Mouse (Mus musculus): ENCODE measurements around the gene H1foo. TPM values are rescaled to one million over a fixed set of nuclear protein-coding genes. Genes with fewer than 3 reads are reported as not detected.

The H1foo gene
- polyA plus RNA-seq, 1 experiment from 2014 or later, result not detected

- WGBS, result 85% methylated on average over 15 of the region's 15 CpGs
- peaks cover 60% of the 10 kb centered on the region for H3K4me1 ChIP-seq (replicated peaks)
- H3K9ac ChIP-seq, result no peak overlapping the region
- no peaks in the 10 kb centered on the region for H3K9me3 ChIP-seq (replicated peaks)
- H3K4me3 ChIP-seq, result no peak overlapping the region
- no peak overlapping the region for H3K27ac ChIP-seq
- H3K4me2 ChIP-seq, result no peak overlapping the region
- no peak for ATAC-seq (replicated peaks; ENCODE audit: insufficient number of reproducible peaks, insufficient read depth, low FRiP score, low read depth)
- 0 out of 2 replicates have a peak, but pooled peaks cover 15% of the 10 kb centered on the region for H3K36me3 ChIP-seq
- no peaks in the 10 kb centered on the region for H3K27me3 ChIP-seq
Observed at GRCm38 (mm10) chr6:115973139-115973875, 28.6 kb downstream of the H1foo start.

DNA sequence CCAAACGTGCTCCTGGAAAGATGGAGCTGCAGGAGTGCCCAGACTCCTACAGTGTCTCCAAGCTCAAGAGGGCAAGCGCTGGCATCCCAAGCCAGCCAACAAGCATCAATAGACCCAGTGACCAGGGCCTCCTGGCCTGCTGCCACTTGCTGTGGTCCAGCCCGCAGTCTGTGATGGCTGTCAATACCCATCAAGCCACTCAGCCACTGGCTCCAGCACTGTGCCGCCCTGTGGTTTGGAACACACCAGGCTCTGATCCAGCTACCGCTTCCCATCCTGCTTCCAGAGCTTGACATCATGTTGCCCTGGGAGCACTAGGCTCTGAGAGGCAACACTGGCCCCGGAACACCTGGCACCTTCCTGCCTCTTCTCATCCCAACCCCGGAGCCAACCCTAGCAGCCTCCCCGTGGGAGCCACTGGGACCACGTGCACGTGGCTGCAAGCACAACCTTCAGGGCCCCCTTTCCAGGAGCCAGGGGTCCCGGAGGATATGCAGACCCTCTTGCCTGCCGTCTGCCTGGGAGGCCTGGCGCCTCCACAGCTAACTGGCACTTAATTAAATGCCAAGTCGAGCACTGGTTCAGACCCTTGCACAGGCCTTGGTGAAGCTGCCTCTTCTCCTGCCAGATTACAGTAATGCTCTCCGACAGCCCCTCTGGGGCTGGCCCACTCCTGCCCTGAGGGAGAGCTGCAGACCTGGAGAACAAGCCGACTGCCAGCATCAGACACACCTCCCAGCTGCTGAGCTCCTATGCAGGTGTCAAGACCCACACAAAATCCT is 29.3 kb downstream of the H1foo start:
- Histone ChIP-seq H3K9ac (no peak overlapping the region), H3K27ac (no peak overlapping the region), H3K4me3 (no peak overlapping the region), H3K9me3 (replicated peaks) (no peaks in the 10 kb centered on the region), H3K4me1 (replicated peaks) (peaks cover 60% of the 10 kb centered on the region), H3K27me3 (no peaks in the 10 kb centered on the region), H3K4me2 (no peak overlapping the region), H3K36me3 (0 out of 2 replicates have a peak, but pooled peaks cover 15% of the 10 kb centered on the region)
- WGBS, result 75% methylated on average over 16 of the region's 16 CpGs
- no peak for ATAC-seq (replicated peaks; ENCODE audit: insufficient number of reproducible peaks, insufficient read depth, low FRiP score, low read depth)

DNA sequence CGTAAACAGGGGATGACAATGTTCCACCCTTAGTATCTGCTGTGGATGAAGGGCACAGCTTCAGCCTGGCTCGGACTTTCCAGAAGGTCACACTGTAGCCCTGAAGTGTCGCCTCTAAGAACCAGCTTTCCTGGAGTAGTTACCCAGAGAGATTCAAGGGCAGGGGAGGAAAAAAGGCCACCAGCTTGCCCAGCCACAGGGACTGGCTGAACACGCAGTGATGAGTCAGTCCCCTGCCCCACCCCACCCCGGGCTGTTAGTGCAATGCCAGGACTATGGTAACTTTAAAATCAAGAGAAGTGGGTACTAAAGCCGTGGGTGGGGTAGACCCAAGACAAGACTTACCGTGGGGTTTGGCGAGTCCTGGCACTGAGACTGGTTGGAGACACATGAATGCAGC is 30.9 kb downstream of the H1foo start:
- H3K4me1 ChIP-seq (replicated peaks), result peaks cover 52% of the 10 kb centered on the region
- ATAC-seq (replicated peaks; ENCODE audit: insufficient number of reproducible peaks, insufficient read depth, low FRiP score, low read depth), result no peak
- H3K27me3 ChIP-seq, result no peaks in the 10 kb centered on the region
- H3K36me3 ChIP-seq, result 0 out of 2 replicates have a peak, but pooled peaks cover 15% of the 10 kb centered on the region
- H3K4me3 ChIP-seq, result no peak overlapping the region
- WGBS, result 77% methylated on average over 8 of the region's 8 CpGs
- no peak overlapping the region for H3K27ac ChIP-seq
- H3K4me2 ChIP-seq, result no peak overlapping the region
- H3K9ac ChIP-seq, result no peak overlapping the region
- no peaks in the 10 kb centered on the region for H3K9me3 ChIP-seq (replicated peaks)

- Histone ChIP-seq H3K4me1 (replicated peaks) (peaks cover 30% of the 10 kb centered on the region), H3K27me3 (no peaks in the 10 kb centered on the region), H3K4me2 (no peak overlapping the region), H3K4me3 (no peak overlapping the region), H3K9ac (no peak overlapping the region), H3K27ac (no peak overlapping the region), H3K9me3 (replicated peaks) (no peaks in the 10 kb centered on the region), H3K36me3 (0 out of 2 replicates have a peak, but pooled peaks cover 15% of the 10 kb centered on the region)
- 68% methylated on average over 15 of the region's 15 CpGs for WGBS
- no peak for ATAC-seq (replicated peaks; ENCODE audit: insufficient number of reproducible peaks, insufficient read depth, low FRiP score, low read depth)
Observed at GRCm38 (mm10) chr6:115977810-115978209, 33.1 kb downstream of the H1foo start.

- H3K4me1 ChIP-seq (replicated peaks), result peaks cover 30% of the 10 kb centered on the region
- 0 out of 2 replicates have a peak, but pooled peaks cover 15% of the 10 kb centered on the region for H3K36me3 ChIP-seq
- H3K9ac ChIP-seq, result no peak overlapping the region
- no peaks in the 10 kb centered on the region for H3K9me3 ChIP-seq (replicated peaks)
- H3K4me3 ChIP-seq, result no peak overlapping the region
- ATAC-seq (replicated peaks; ENCODE audit: insufficient number of reproducible peaks, insufficient read depth, low FRiP score, low read depth), result no peak
- 69% methylated on average over 8 of the region's 8 CpGs for WGBS
- H3K27ac ChIP-seq, result no peak overlapping the region
- no peaks in the 10 kb centered on the region for H3K27me3 ChIP-seq
- no peak overlapping the region for H3K4me2 ChIP-seq
Observed at GRCm38 (mm10) chr6:115978596-115978995, 33.9 kb downstream of the H1foo start.

DNA sequence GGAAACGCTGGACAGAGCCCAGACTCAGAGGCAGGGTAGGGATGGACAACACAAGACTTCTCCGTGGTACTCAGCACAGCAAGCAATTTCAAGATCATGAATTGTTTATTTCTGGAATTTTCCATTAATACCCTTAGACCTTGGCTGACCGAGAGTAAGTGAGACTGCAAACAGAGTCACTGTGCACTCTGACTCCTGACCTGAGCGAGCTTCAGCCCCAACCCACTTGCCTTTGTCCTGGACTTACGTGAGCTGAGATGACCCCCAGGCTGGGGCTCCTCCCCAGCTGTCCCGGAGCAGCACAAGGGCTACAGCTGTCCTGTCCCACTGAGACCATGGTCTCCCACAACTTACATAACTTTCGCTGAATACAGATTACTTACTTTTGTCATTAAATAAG is 38.2 kb downstream of the H1foo start:
- Histone ChIP-seq H3K4me1 (replicated peaks) (peaks cover 52% of the 10 kb centered on the region), H3K4me2 (no peak overlapping the region), H3K9ac (no peak overlapping the region; the same call in 1 of the 2 replicates), H3K36me3 (no peaks in the 10 kb centered on the region), H3K9me3 (replicated peaks) (no peaks in the 10 kb centered on the region), H3K4me3 (no peak overlapping the region), H3K27ac (peak overlapping the region; percentile 36; the same call in 1 of the 2 replicates), H3K27me3 (no peaks in the 10 kb centered on the region)
- no peak for ATAC-seq (replicated peaks; ENCODE audit: insufficient number of reproducible peaks, insufficient read depth, low FRiP score, low read depth)
- WGBS, result 61% methylated on average over 7 of the region's 7 CpGs

GRCm38 (mm10) chr6:115983306-115984038 is 38.7 kb downstream of the H1foo start:
- no peak overlapping the region; the same call in 1 of the 2 replicates for H3K9ac ChIP-seq
- WGBS, result 49% methylated on average over 12 of the region's 12 CpGs
- no peak overlapping the region for H3K4me3 ChIP-seq
- ATAC-seq (replicated peaks; ENCODE audit: insufficient number of reproducible peaks, insufficient read depth, low FRiP score, low read depth), result peak; percentile 25; the same call in 1 of the 2 replicates
- H3K27me3 ChIP-seq, result no peaks in the 10 kb centered on the region
- no peaks in the 10 kb centered on the region for H3K36me3 ChIP-seq
- H3K4me2 ChIP-seq, result peak overlapping the region; percentile 21
- no peaks in the 10 kb centered on the region for H3K9me3 ChIP-seq (replicated peaks)
- peak overlapping the region; percentile 49 for H3K27ac ChIP-seq
- peaks cover 54% of the 10 kb centered on the region for H3K4me1 ChIP-seq (replicated peaks)

DNA sequence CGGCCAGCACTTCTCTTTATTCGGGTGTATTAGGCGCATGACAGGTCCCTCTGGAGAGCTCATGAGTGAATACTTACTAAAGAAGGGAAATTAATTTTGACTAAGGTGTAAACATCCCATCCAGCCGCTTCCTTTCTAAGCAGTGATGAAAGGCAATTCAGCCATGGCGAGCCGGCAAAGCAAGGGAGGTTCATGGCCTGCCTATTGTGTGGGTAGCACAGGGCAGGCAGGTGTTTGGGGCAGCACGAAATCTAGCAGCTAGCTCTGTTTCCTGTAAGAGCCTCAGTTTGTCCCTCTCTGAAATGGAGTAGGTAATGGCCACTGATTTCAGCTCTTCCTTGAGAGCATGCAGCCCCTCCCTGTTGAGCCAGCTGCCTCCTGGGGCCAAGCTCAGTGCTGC is 39.8 kb downstream of the H1foo start:
- Histone ChIP-seq H3K36me3 (no peaks in the 10 kb centered on the region), H3K27me3 (no peaks in the 10 kb centered on the region), H3K4me2 (peak overlapping the region; percentile 83; the same call in 1 of the 2 replicates), H3K4me3 (no peak overlapping the region), H3K9ac (0 out of 2 replicates have a peak overlapping the region, but pooled peaks have one; percentile 1), H3K27ac (0 out of 2 replicates have a peak overlapping the region, but pooled peaks have one; percentile 0), H3K9me3 (replicated peaks) (no peaks in the 10 kb centered on the region), H3K4me1 (replicated peaks) (peaks cover 54% of the 10 kb centered on the region)
- 72% methylated on average over 7 of the region's 7 CpGs for WGBS
- no peak for ATAC-seq (replicated peaks; ENCODE audit: insufficient number of reproducible peaks, insufficient read depth, low FRiP score, low read depth)

DNA sequence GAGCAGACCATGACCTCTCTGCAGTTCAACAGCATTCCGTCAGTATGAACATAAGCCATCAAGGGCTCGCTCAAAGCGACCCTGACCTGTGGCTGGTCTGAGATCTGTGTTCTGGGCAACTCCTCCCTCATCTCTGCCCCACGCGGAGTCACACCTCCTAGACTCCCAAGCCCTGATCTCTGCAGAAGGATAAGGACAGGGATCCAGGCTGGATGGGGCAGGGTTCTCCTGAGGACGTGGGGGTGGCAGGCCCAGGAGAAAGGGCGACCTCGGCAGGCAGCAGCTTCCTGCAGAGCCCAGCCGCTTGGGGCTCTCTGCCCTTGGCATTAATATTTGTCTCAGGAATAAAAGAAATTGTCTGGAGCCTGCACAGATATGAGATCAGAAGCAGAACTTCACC is 40.9 kb downstream of the H1foo start:
- H3K36me3 ChIP-seq, result no peaks in the 10 kb centered on the region
- ATAC-seq (replicated peaks; ENCODE audit: insufficient number of reproducible peaks, insufficient read depth, low FRiP score, low read depth), result no peak
- WGBS, result 51% methylated on average over 9 of the region's 9 CpGs
- H3K4me3 ChIP-seq, result peak overlapping the region; percentile 17; the same call in 1 of the 2 replicates
- H3K27ac ChIP-seq, result no peak overlapping the region
- no peaks in the 10 kb centered on the region for H3K9me3 ChIP-seq (replicated peaks)
- peak overlapping the region; percentile 83 for H3K4me2 ChIP-seq
- peaks cover 54% of the 10 kb centered on the region for H3K4me1 ChIP-seq (replicated peaks)
- H3K27me3 ChIP-seq, result no peaks in the 10 kb centered on the region
- H3K9ac ChIP-seq, result 0 out of 2 replicates have a peak overlapping the region, but pooled peaks have one; percentile 10

DNA sequence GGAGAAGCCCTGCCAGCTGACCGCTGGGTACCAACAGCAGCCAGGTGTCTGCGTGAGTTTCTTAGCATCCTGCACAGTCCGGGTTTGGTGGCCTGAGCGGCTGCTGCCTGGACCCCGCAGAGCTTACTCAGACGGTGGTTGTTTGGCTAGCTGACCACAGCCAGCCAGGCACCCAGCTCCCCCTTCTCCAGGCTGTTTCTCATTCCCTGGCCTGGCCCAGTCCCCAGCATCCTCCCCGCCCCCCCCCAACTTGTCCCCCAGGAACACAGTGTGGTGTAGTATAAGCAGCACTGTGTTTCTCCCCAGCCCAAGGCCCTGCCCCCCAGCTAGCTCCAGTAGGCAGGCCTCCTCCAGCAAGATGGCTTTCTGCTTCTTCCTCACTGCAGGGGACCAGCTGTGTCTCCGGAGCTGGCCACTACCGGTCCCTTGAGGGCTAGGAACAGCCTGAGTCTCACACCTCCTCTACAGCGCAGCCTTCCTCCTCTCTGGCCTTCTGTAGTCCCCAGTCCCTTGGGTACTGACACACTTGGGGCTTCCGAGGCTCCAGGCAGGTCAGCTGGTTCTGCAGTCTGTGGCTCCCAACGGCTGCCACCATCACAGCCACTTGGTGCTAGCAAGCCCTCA is 41.8 kb downstream of the H1foo start:
- H3K27ac ChIP-seq, result no peak overlapping the region
- ATAC-seq (replicated peaks; ENCODE audit: insufficient number of reproducible peaks, insufficient read depth, low FRiP score, low read depth), result no peak
- no peaks in the 10 kb centered on the region for H3K36me3 ChIP-seq
- no peaks in the 10 kb centered on the region for H3K9me3 ChIP-seq (replicated peaks)
- H3K4me3 ChIP-seq, result peak overlapping the region; percentile 17
- H3K27me3 ChIP-seq, result no peaks in the 10 kb centered on the region
- 63% methylated on average over 12 of the region's 12 CpGs for WGBS
- peak overlapping the region; percentile 10; the same call in 1 of the 2 replicates for H3K9ac ChIP-seq
- H3K4me2 ChIP-seq, result peak overlapping the region; percentile 83
- peaks cover 59% of the 10 kb centered on the region for H3K4me1 ChIP-seq (replicated peaks)

Measured in heart, embryonic 15.5 days (tissue).